Mouse (Mus musculus) embryonic facial prominence, embryonic 13.5 days (tissue): ENCODE data around the gene Olfr550. TPM values are rescaled to one million over a fixed set of nuclear protein-coding genes. Genes with fewer than 3 reads are reported as not detected.

Experiments used
- ATAC-seq: fragments of 200-750 bp; cut with Nextera tagmentation; 2 replicates; pipeline ENCODE4 v1.8.0; 2017; ENCODE audit warnings: low read depth; ENCODE audit not compliant: insufficient number of reproducible peaks, insufficient read depth, low FRiP score, low TSS enrichment
- H3K27ac ChIP-seq: fragments of 300-500 bp; sonication (generic); 2 replicates; pipeline ENCODE4 v1.5.1; 2015; ENCODE audit warnings: moderate library complexity, mild to moderate bottlenecking, inconsistent platforms
- H3K27me3 ChIP-seq: fragments of 300-500 bp; sonication (generic); 2 replicates; pipeline ENCODE4 v1.6.1; 2015; ENCODE audit warnings: mild to moderate bottlenecking, inconsistent platforms
- H3K36me3 ChIP-seq: fragments of 300-500 bp; sonication (generic); 2 replicates; pipeline ENCODE4 v1.6.1; 2015; ENCODE audit warnings: mild to moderate bottlenecking, inconsistent platforms
- H3K4me1 ChIP-seq: fragments of 300-500 bp; sonication (generic); 2 replicates; pipeline ENCODE4 v1.6.1; 2015; ENCODE audit warnings: inconsistent platforms
- H3K4me2 ChIP-seq: fragments of 300-500 bp; sonication (generic); 2 replicates; pipeline ENCODE4 v1.6.1; 2015; ENCODE audit warnings: moderate library complexity, mild to moderate bottlenecking, inconsistent platforms
- H3K4me3 ChIP-seq: fragments of 300-500 bp; sonication (generic); 2 replicates; pipeline ENCODE4 v1.5.1; 2015; ENCODE audit warnings: mild to moderate bottlenecking, inconsistent platforms
- H3K9ac ChIP-seq: fragments of 300-500 bp; sonication (generic); 2 replicates; pipeline ENCODE4 v1.6.1; 2015; ENCODE audit warnings: mild to moderate bottlenecking, inconsistent platforms
- H3K9me3 ChIP-seq: fragments of 300-500 bp; sonication (generic); 2 replicates; pipeline ENCODE4 v1.6.1; 2016; ENCODE audit warnings: inconsistent platforms
- WGBS: fragments of 180-500 bp; shearing (Covaris S2); methylation state at CpG from one replicate; pipeline ENCODE4 v1.1.7; 2015; ENCODE audit warnings: mixed read lengths; 5-methylcytosine and 5-hydroxymethylcytosine counted together
- polyA plus RNA-seq: library from polyadenylated mRNA; unstranded; fragments of >200 nt; fragmentation: Nextera tagmentation; extraction: Ambion mirVana; gene quantifications from 2 replicates; pipeline ENCODE4 v1.2.1, GENCODE M21; 2015

Gene Olfr550
- polyA plus RNA-seq, result 0.51 TPM in 1 of 2 replicates, not detected in the other

DNA sequence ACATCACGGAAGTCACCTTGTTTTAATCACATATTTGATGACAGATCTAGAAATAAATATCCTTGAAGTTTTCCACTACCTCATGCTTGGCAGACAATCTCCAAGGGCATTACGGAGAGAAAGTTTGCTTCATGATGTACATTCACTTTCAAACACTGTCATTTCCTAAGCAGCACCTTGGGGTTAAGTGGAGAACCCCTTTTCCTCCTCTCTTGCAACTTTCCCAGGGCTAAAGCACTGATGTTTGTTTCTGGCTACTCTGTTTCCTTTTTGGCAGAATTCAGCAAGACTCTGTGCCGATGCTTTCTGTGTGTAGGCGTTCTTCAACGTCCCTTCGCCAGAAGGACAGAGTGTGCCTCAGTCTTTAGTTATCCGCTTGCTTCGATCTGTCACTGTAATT, at the start of gene Olfr550:
Gene Olfr550, plus strand, starts transcription at position 301 of the 400 bp plus-strand sequence.
- H3K27me3 ChIP-seq, result no peaks in the 10 kb centered on the region
- 93% methylated on average over 8 of the region's 8 CpGs for WGBS
- no peak for ATAC-seq

GRCm38 (mm10) chr7:102529052-102529451, 42.2 kb upstream of the Olfr550 start:
- H3K9me3 ChIP-seq, result no peaks in the 10 kb centered on the region
- no peak for ATAC-seq
- no peaks in the 10 kb centered on the region for H3K27me3 ChIP-seq
- WGBS, result 68% methylated on average over 1 of the region's 1 CpGs
- no peak overlapping the region for H3K27ac ChIP-seq
- H3K36me3 ChIP-seq, result no peaks in the 10 kb centered on the region
- H3K4me3 ChIP-seq, result no peak overlapping the region
- H3K9ac ChIP-seq, result no peak overlapping the region
- no peak overlapping the region for H3K4me2 ChIP-seq
- H3K4me1 ChIP-seq, result no peaks in the 10 kb centered on the region

More for the DNA sequence above, at the start of gene Olfr550:
- no peaks in the 10 kb centered on the region for H3K4me1 ChIP-seq
- no peak within 1 kb of the TSS for H3K9ac ChIP-seq
- H3K36me3 ChIP-seq, result no peaks in the 10 kb centered on the region
- H3K4me2 ChIP-seq, result no peak within 1 kb of the TSS
- H3K9me3 ChIP-seq, result no peaks in the 10 kb centered on the region
- no peak within 1 kb of the TSS for H3K4me3 ChIP-seq
- H3K27ac ChIP-seq, result no peak within 1 kb of the TSS

- Histone ChIP-seq H3K27ac (no peak within 1 kb of the TSS), H3K4me1 (no peaks in the 10 kb centered on the region), H3K4me2 (no peak within 1 kb of the TSS), H3K9me3 (no peaks in the 10 kb centered on the region), H3K9ac (no peak within 1 kb of the TSS), H3K4me3 (no peak within 1 kb of the TSS), H3K27me3 (no peaks in the 10 kb centered on the region), H3K36me3 (no peaks in the 10 kb centered on the region)
- no peak for ATAC-seq
- 75% methylated on average over 1 of the region's 1 CpGs for WGBS
Observed at GRCm38 (mm10) chr7:102534449-102534848, 36.8 kb upstream of the Olfr550 start, which contains the start of gene Olfr547. Gene Olfr547 (plus strand): TSS chr7:102534749.

GRCm38 (mm10) chr7:102540596-102540995, 30.6 kb upstream of the Olfr550 start, which contains the start of gene Olfr548-ps1:
Gene Olfr548-ps1 (plus strand): TSS chr7:102540896.
- no peak for ATAC-seq
- H3K9ac ChIP-seq, result no peak within 1 kb of the TSS
- H3K27ac ChIP-seq, result no peak within 1 kb of the TSS
- H3K27me3 ChIP-seq, result no peaks in the 10 kb centered on the region
- no peaks in the 10 kb centered on the region for H3K4me1 ChIP-seq
- no peak within 1 kb of the TSS for H3K4me3 ChIP-seq
- no peaks in the 10 kb centered on the region for H3K36me3 ChIP-seq
- WGBS, result 86% methylated on average over 2 of the region's 2 CpGs
- H3K9me3 ChIP-seq, result no peaks in the 10 kb centered on the region
- H3K4me2 ChIP-seq, result no peak within 1 kb of the TSS

DNA sequence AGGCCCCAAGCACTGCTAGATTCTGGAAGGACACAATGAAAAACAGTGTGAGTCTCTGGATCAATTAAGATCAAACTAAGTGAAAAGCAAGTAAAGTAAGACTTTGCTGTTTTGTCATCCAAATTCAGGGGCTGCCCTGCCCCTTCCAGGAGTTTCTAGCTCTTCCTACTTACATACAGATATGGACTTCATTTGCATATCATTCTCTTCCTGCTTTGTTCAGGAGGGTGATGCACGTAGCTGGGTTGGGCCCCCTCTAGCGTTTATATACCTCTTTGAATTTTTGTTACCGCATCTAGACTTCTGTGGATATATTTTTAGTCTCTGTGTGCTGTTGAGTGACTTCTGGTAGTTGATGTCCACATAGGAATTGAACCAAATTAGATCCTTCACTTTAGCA, 30.0 kb upstream of the Olfr550 start:
- no peaks in the 10 kb centered on the region for H3K4me1 ChIP-seq
- 62% methylated on average over 3 of the region's 3 CpGs for WGBS
- no peak overlapping the region for H3K4me2 ChIP-seq
- no peaks in the 10 kb centered on the region for H3K9me3 ChIP-seq
- no peak overlapping the region for H3K27ac ChIP-seq
- H3K36me3 ChIP-seq, result no peaks in the 10 kb centered on the region
- H3K9ac ChIP-seq, result no peak overlapping the region
- H3K4me3 ChIP-seq, result no peak overlapping the region
- no peaks in the 10 kb centered on the region for H3K27me3 ChIP-seq
- no peak for ATAC-seq

- H3K4me1 ChIP-seq, result no peaks in the 10 kb centered on the region
- H3K36me3 ChIP-seq, result no peaks in the 10 kb centered on the region
- H3K27ac ChIP-seq, result no peak within 1 kb of the TSS
- H3K4me3 ChIP-seq, result no peak within 1 kb of the TSS
- WGBS, result 88% methylated on average over 3 of the region's 3 CpGs
- H3K27me3 ChIP-seq, result no peaks in the 10 kb centered on the region
- no peaks in the 10 kb centered on the region for H3K9me3 ChIP-seq
- H3K4me2 ChIP-seq, result no peak within 1 kb of the TSS
- ATAC-seq, result no peak
- H3K9ac ChIP-seq, result no peak within 1 kb of the TSS
Observed at GRCm38 (mm10) chr7:102549570-102549969, 21.7 kb upstream of the Olfr550 start, which contains the start of gene Olfr549. Gene Olfr549 (plus strand): TSS chr7:102549870.

GRCm38 (mm10) chr7:102553279-102553678, 18.0 kb upstream of the Olfr550 start:
- WGBS, result 75% methylated on average over 3 of the region's 3 CpGs
- H3K27ac ChIP-seq, result no peak overlapping the region

GRCm38 (mm10) chr7:102564999-102565997, 5.9 kb upstream of the Olfr550 start, which contains the start of gene Trim21:
Gene Trim21 (minus strand): TSS chr7:102565486.
- WGBS, result 18% methylated on average over 10 of the region's 10 CpGs
- ATAC-seq, result peak; percentile 86; the same call in 1 of the 2 replicates
- Histone ChIP-seq H3K4me2 (peak within 1 kb of the TSS; percentile 71), H3K27ac (no peak within 1 kb of the TSS), H3K4me1 (peaks cover 8% of the 10 kb centered on the region), H3K9ac (peak within 1 kb of the TSS; percentile 71), H3K4me3 (peak within 1 kb of the TSS; percentile 51), H3K27me3 (no peaks in the 10 kb centered on the region), H3K36me3 (no peaks in the 10 kb centered on the region), H3K9me3 (no peaks in the 10 kb centered on the region)

More at GRCm38 (mm10) chr7:102553279-102553678, 18.0 kb upstream of the Olfr550 start:
- no peak for ATAC-seq
- Histone ChIP-seq H3K4me1 (no peaks in the 10 kb centered on the region), H3K36me3 (no peaks in the 10 kb centered on the region), H3K4me2 (no peak overlapping the region), H3K27me3 (no peaks in the 10 kb centered on the region), H3K9ac (no peak overlapping the region), H3K4me3 (no peak overlapping the region), H3K9me3 (no peaks in the 10 kb centered on the region)

DNA sequence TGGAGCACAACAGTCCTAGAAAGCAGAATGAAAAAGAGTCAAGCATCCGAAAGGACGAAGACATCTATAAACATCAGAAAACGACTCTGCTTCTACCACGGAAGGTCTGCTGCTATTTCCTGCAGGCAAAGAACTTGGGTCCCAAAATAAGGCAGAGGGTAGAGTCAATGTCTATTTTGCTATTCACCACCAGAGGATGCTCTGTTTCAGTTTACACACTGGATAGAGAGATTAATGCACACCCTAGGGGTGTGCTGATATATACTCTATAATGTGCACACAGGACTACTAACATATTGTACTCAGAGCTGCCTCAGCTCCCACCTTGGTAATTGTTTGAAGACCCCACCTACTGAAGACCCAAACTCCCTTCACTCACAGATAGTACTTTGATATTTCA, 5.0 kb upstream of the Olfr550 start:
- 90% methylated on average over 4 of the region's 4 CpGs for WGBS
- Histone ChIP-seq H3K9me3 (no peaks in the 10 kb centered on the region), H3K4me2 (no peak overlapping the region), H3K9ac (no peak overlapping the region), H3K27me3 (no peaks in the 10 kb centered on the region), H3K4me3 (no peak overlapping the region), H3K36me3 (no peaks in the 10 kb centered on the region), H3K4me1 (peaks cover 8% of the 10 kb centered on the region), H3K27ac (no peak overlapping the region)
- ATAC-seq, result no peak

DNA sequence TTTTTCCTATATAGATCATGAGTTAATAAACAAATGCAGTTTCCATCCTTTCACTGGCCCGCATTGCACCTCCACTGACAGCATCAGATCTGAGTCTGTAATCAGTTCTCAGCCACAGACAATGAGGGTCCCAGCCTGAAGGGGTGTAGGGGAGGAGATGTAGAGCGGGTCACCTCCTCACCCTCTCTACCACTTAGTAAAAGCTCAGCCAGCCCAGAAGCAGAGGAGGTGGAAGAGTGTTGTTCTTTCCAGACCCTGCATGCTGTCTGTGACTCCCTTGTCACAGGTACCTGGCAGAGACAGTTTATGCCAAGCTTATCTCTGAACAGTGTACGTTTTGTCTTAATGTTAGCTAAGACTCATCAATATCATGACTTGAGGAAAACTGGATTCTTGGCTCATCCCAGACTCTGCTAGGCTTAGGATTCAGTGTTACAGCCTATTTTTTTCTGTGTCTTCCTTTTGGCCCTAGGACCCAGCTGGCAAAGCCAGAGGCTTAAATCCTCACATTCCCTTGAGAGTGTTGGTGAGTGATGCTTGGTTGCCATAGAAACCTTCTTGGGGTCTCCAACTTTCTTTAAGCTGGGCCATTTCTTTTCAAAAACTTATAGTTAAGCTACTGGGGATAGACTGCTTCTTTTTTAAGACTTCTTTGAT, 2.1 kb downstream of the Olfr550 start:
- H3K4me1 ChIP-seq, result no peaks in the 10 kb centered on the region
- no peak overlapping the region for H3K27ac ChIP-seq
- H3K4me3 ChIP-seq, result no peak overlapping the region
- no peaks in the 10 kb centered on the region for H3K9me3 ChIP-seq
- WGBS, result 77% methylated on average over 3 of the region's 3 CpGs
- ATAC-seq, result no peak
- no peaks in the 10 kb centered on the region for H3K27me3 ChIP-seq
- H3K9ac ChIP-seq, result no peak overlapping the region
- no peaks in the 10 kb centered on the region for H3K36me3 ChIP-seq
- no peak overlapping the region for H3K4me2 ChIP-seq

GRCm38 (mm10) chr7:102575998-102576397, 4.8 kb downstream of the Olfr550 start:
- H3K27me3 ChIP-seq, result no peaks in the 10 kb centered on the region
- no peaks in the 10 kb centered on the region for H3K4me1 ChIP-seq
- no peaks in the 10 kb centered on the region for H3K36me3 ChIP-seq
- no peaks in the 10 kb centered on the region for H3K9me3 ChIP-seq
- ATAC-seq, result no peak
- WGBS, result 64% methylated on average over 6 of the region's 6 CpGs
- H3K27ac ChIP-seq, result no peak overlapping the region
- H3K9ac ChIP-seq, result no peak overlapping the region
- H3K4me2 ChIP-seq, result no peak overlapping the region
- no peak overlapping the region for H3K4me3 ChIP-seq
